Mouse (Mus musculus) erythroblast, adult 5-6 weeks (primary cell): Measurements from ENCODE around the gene Olfr541. TPM values are rescaled to one million over a fixed set of nuclear protein-coding genes. Genes with fewer than 3 reads are reported as not detected.
"Not testable (repeated sequence)": the region's sequence is repeated elsewhere in the genome, so short reads cannot be mapped to it uniquely, and the experiment has no call there.

Experiments
- ATAC-seq: replicated peaks from 2 replicates; pipeline ENCODE4 v1.8.0; 2016; ENCODE audit warnings: moderate number of reproducible peaks, mild to moderate bottlenecking, moderate TSS enrichment, inconsistent platforms; ENCODE audit not compliant: poor library complexity, low FRiP score, severe bottlenecking
- total RNA-seq, 2 experiments: library from RNA; stranded (forward) in 1 of 2; stranded (reverse) in 1 of 2; fragments of 150-400 nt in 1 of 2; fragments of 200-764, 138-1000 nt in 1 of 2; gene quantifications; 2 replicates each; pipeline versions ENCODE4 v1.2.3 to v1.2.4; 2015 to 2017; ENCODE audit warnings: low replicate concordance in 2 of 2

Olfr541 gene
- not detected in 2 replicates for total RNA-seq (2015; ENCODE audit: low replicate concordance)
- not detected in 2 replicates for total RNA-seq (2017; ENCODE audit: low replicate concordance)

GRCm38 (mm10) chr7:140696967-140697366, at the start of gene Olfr541:
Gene Olfr541 (plus strand): TSS chr7:140697267.
- ATAC-seq = no peak

- ATAC-seq = no peak
Observed at GRCm38 (mm10) chr7:140659630-140660029, 37.4 kb upstream of the Olfr541 start, which contains the start of gene Olfr539. Gene Olfr539 (plus strand): TSS chr7:140659930.

GRCm38 (mm10) chr7:140670693-140671092, 26.4 kb upstream of the Olfr541 start:
- not testable (repeated sequence) for ATAC-seq

GRCm38 (mm10) chr7:140675863-140676262, 21.2 kb upstream of the Olfr541 start:
- ATAC-seq = no peak

GRCm38 (mm10) chr7:140679591-140679990, 17.5 kb upstream of the Olfr541 start:
- not testable (repeated sequence) for ATAC-seq

GRCm38 (mm10) chr7:140681651-140682050, 15.4 kb upstream of the Olfr541 start, which contains the start of gene Olfr45:
Gene Olfr45 (plus strand): TSS chr7:140681951.
- ATAC-seq = no peak

GRCm38 (mm10) chr7:140706348-140706747, 9.3 kb downstream of the Olfr541 start:
- no peak for ATAC-seq

GRCm38 (mm10) chr7:140707536-140708284, 10.6 kb downstream of the Olfr541 start:
- no peak for ATAC-seq

GRCm38 (mm10) chr7:140717155-140718055, 20.3 kb downstream of the Olfr541 start:
- no peak for ATAC-seq

GRCm38 (mm10) chr7:140721095-140721494, 24.0 kb downstream of the Olfr541 start:
- no peak for ATAC-seq

- no peak for ATAC-seq
Observed at GRCm38 (mm10) chr7:140725558-140725957, 28.5 kb downstream of the Olfr541 start.

GRCm38 (mm10) chr7:140733162-140733561, 36.1 kb downstream of the Olfr541 start:
- ATAC-seq = no peak

GRCm38 (mm10) chr7:140747402-140747801, 50.3 kb downstream of the Olfr541 start:
- no peak for ATAC-seq

GRCm38 (mm10) chr7:140748116-140748826, 51.2 kb downstream of the Olfr541 start:
- ATAC-seq = no peak

GRCm38 (mm10) chr7:140748827-140749160, 51.7 kb downstream of the Olfr541 start:
- ATAC-seq = no peak

- no peak for ATAC-seq
Observed at GRCm38 (mm10) chr7:140754556-140754955, 57.5 kb downstream of the Olfr541 start.
